Mouse (Mus musculus) kidney, adult 9 months (tissue): ENCODE measurements around the gene Akr7a5.

ENCODE experiments used
- DNase-seq: peaks from one replicate; pipeline ENCODE4 v3.0.0; 2022

Akr7a5 gene

GRCm38 (mm10) chr4:139310171-139310898 lies at the start of gene Akr7a5, which contains the start of gene Pqlc2:
Gene Akr7a5 (plus strand): TSS chr4:139310744.
Gene Pqlc2 (minus strand): TSS chr4:139310708.
- DNase-seq: peak; percentile 98

- DNase-seq: no peak
Observed at GRCm38 (mm10) chr4:139262981-139263380, 47.6 kb upstream of the Akr7a5 start.

DNA sequence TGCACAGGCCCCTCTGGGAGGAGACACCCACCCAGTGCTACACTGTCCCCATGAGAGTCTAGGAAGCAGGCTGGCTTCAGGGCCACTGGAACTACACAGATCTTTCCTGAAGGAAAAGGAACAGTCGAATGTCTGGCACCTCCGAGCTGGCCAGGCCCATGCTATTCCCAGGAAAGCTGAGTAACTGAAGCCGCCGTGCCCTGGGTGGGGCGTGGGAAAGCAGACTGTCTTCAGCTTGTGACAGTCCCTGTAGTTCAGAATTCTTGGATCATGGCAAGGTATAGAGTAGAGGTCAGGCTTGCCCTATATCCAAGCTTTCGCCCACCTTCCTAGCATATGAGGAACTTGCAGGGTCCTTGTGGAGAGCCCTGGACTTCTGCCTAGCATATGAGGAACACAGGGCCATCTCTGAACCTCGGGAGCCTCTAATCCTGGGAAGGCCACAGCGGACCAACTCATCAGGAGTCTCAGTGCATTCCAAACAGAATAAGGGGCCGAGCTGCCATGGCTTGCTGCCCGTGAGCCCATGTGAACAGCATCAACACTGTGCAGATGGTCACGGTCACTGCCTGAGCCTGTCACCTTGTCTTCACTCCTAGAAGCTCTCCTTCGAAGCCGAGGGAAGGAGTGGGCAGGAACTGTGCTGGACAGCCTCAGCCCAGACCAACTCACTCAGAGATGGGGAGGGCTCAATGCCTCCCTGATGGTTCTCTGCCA lies 44.6 kb upstream of the Akr7a5 start:
- DNase-seq: no peak

GRCm38 (mm10) chr4:139266500-139266865 lies 44.1 kb upstream of the Akr7a5 start:
- DNase-seq: no peak

GRCm38 (mm10) chr4:139267335-139267734 lies 43.2 kb upstream of the Akr7a5 start:
- DNase-seq: no peak

DNA sequence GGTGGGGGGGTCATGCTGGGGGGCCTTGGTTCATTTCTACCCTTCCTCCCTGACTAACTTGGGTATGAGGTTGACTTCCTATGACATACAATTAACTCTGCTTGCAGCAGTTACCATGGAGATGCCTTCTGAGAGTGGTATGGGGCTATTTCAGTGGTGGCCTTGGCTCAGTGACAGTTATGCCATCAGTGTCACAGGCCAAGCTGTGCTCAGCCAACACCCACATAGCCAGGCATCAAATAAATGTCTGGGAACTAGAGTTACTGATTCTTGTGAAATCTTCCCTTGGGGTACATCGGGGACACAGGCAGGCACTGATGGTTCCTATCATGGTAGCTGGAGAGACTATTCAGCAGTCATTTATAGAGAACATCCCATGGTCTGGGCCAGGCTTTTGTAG lies 42.3 kb upstream of the Akr7a5 start:
- DNase-seq: no peak

DNA sequence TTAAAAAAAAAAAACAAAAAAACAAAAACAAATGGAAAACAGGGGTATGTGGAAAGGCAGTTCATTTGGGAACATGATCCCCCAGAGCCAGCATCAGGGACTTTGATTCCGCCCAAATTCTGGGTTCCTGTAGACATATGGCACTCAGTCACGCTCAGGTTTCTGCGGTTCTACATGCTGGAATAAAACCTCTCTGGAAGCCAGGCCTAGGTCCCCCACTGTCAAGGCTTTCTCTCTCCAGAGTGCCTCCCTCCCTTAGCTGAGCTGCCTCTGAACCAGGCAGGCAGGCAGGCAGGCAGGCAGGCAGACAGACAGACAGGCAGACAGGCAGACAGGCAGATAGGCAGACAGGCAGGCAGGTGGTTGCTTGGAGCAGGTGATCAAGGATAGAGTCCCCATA lies 40.4 kb upstream of the Akr7a5 start:
- no peak for DNase-seq

GRCm38 (mm10) chr4:139271562-139271961 lies 39.0 kb upstream of the Akr7a5 start:
- no peak for DNase-seq

DNA sequence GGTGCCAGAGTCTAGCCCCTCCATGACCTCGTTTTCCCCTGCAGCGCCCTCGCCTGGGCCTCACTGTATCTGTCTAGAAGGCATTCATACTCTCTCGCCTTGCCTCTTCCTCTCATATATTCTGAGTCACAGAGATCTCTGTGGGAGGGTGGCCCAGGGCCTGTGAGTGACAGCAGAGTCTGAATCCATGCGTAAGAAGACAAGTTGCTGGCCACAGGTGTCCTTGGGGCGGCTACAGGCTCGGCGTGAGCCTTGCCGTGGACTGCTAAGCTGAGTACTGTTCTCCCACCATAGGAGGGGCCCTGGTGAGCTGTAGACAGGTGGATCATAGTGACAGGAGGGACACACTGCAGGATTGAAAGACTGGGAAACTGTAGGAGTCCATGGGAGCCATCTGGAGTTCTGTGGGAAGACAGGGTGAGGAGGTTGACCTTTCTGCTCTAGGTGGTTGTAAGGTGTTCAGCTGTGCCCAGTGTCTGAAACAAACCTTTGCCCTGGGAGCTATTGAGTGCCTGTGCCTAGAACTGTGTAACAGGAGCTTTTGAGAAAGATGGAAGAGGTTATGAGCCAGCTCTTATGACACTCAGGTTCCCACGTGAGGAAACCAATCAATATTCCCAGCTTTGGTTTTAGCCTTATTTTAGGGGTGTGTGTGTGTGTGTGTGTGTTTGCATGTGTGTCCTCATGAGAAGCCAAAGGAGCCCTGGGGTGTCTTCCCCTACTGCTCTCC lies 37.4 kb upstream of the Akr7a5 start:
- no peak for DNase-seq

- DNase-seq: no peak
Observed at GRCm38 (mm10) chr4:139274573-139274972, 36.0 kb upstream of the Akr7a5 start.

- DNase-seq: no peak
Observed at GRCm38 (mm10) chr4:139276411-139276810, 34.1 kb upstream of the Akr7a5 start.

DNA sequence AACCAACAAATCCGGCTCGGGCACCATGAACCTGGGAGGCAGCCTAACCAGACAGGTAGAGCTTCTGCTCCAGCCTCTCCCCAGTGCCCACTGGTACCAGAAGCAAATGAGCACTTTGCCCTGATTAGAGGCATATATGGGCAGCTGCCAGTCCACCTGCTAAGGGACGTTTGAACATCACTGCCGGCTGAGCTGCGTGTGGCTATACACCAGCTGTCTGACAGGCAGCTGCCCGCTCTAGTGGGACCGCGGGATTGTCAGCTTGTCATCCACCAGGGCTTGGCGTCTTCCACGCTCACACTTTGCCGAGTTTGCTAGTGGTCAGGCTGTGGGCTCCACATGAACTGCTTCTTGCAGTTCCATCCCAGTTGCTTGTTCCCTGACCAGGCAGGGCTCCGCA lies 30.0 kb upstream of the Akr7a5 start:
- DNase-seq: no peak

DNA sequence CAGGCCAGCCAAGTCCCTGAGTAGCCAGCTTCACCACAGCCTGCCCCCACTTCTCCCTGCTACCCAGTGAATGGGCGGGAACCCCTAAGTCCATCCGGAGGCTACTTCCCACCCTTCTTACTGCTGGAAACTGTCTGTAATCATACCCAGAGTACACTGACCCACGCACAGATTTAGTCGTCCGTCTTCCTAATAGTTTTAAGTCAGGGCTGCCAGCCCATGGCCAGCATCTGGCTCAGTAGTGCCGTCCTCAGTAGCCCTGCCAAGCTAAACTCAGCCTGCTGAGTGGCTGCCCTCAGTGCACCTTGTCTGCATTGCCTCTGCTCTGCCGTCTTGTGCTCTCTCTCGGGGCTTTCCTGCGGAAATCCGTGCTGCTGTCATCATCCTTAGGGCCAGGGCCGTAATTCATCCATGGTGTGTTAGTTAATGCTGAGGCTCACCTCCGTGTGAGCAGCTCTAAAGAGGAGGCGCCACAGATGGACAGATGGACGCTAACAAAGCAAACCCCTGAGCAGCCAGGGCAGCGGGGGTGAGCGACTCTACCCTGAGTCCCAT lies 28.7 kb upstream of the Akr7a5 start:
- peak; percentile 42 for DNase-seq

DNA sequence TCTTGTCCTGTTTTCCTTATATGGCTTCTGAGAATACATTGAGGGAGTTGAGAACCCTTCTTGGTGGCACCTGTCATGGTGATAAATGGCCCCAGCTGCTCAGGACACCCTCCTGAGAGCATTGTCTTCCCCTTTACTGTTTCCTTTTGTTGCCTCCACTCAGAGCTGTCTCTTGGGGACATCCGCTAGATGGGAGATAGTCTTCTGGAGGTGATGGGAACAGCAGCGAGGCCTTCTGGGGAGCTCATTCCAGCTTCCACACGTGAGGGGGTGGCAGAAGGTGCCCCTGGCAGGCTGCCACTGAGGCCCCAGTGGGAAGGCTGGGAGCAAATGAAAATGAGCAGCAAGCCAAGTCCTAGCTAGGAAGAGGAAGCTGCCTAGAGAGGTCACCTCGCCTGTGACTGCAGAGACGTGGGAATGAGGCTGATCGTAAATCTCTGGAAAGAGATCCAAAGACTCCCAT lies 27.6 kb upstream of the Akr7a5 start:
- DNase-seq: peak; percentile 71

- DNase-seq: no peak
Observed at GRCm38 (mm10) chr4:139284877-139285276, 25.7 kb upstream of the Akr7a5 start.

DNA sequence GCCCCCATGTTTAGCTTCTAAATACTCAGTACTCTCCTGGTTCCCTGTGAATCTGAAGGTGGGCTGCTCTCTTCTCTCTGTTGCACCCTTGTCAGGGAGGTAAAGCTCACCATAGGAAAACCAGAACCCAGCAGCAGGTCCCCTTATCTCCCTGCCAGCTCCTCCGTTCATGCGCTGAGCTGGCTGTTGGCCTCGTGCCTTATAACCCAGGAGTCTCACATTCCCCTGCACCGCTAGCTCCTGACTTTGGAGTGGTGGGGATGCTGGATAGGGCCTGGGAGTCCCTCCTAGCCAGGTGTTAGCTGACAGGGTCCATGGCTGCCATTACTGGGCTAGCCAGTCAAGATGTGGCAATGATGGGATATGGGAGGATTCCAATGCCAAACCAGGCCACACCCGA lies 24.3 kb upstream of the Akr7a5 start:
- DNase-seq: no peak

DNA sequence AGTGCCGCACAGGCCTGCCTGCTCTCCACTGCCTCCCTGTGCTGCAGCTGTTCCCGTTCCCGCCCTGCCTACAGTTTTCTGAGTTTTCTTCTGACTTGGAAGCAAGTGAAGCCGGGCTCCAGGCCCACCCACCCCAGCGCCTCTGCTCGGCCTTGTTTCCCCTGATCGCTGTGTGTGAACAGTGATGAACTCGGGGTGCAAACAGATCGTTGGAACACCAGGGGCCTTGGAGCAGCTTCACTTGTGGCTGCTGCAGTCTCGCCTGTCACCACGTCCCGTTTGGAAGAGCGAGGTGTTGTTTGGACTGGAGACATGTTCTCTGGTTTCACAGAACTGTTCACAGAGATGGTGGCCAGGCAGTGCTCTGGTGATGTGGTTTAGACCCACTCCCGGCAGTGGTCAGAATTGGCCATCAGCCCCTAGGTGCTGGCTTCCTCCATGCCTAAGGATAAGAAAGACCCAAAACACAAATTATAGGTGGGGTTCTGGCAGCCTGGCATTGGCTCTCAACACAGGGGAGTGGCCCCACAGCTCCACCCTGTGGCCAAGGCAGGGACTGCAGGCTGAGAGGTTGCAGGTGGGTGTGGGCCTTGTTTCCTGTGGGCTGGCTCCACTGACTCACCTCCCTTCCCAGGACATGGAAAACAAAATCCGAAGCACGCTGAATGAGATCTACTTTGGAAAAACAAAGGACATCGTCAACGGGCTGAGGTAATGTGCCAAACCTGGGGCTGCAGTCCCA lies 23.3 kb upstream of the Akr7a5 start:
- peak; percentile 87 for DNase-seq

DNA sequence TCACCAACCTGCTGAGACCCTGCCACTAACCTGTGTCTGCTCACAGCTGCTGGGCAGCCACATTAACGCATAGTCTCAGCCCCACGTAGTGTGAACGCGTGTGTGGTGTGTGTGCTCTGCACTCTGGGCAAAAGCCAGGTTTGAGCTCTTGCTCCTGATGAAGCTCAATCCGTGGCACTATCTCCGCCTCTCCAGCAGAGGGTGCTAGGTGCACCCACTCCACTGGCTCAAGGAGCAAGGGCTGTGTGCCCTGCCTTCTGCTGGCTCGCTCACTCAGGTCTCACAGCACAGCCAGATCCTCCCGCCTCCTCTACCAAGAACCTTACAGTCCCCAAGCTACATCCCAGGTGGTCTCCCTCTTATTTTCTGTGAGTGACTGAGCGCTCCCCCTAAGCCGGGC lies 21.5 kb upstream of the Akr7a5 start:
- DNase-seq: peak; percentile 78

GRCm38 (mm10) chr4:139291099-139291498 lies 19.4 kb upstream of the Akr7a5 start:
- DNase-seq: no peak

DNA sequence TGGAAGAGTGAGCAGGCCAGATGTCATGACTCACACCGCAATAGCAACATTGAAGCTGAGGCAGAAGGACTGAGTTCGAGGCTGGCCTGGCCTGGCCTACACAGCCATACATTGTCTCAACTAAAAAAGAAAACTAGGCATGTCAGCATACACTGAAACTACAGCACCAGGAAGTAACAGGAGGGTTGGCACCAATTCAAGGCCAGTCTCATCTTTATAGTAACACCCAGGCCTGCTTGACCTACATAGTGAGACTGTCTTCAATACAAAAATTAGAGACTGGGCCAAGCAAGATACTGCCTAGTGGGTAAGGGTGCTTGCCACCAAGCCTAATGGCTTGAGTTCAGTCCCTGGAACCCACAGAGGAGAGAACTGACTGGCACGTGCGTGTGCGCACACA lies 18.5 kb upstream of the Akr7a5 start:
- DNase-seq: no peak

- DNase-seq: peak; percentile 69
Observed at GRCm38 (mm10) chr4:139297566-139297965, 13.0 kb upstream of the Akr7a5 start.

DNA sequence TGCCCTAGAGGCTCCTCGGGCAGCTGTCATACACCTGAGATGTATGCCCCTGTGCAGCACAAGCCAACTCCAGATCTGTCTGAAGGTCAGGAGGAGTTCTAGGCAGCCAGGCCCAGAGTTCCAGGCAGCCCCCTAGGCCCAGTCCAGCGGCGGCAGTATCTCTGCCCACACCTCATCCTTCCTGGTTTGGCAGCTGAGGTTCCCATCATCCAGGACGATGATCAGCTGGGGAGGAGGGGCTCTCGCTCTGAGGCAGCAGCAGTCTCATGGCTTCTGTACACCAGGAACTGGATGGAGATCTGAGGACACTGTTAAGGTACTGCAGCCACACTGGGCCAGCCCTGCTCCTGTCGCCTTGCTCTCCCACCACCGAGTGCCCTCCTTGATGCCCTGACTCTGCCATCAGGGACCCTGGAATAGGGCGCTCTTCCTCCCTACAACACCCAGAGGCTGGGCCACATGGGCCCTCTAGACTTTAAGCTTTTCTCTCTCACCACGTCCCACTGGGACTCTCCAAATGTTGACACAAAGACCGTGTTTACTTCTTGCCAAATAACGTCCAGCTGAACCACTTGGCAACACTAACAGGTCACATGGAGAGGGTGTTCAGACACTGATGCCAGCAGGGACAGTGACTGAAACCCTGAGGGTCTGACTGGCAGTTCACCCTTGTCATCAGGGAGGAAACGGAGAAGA lies 11.7 kb upstream of the Akr7a5 start:
- no peak for DNase-seq
